Mouse (Mus musculus): ENCODE measurements around the gene Ap2s1.

The Ap2s1 gene

DNA sequence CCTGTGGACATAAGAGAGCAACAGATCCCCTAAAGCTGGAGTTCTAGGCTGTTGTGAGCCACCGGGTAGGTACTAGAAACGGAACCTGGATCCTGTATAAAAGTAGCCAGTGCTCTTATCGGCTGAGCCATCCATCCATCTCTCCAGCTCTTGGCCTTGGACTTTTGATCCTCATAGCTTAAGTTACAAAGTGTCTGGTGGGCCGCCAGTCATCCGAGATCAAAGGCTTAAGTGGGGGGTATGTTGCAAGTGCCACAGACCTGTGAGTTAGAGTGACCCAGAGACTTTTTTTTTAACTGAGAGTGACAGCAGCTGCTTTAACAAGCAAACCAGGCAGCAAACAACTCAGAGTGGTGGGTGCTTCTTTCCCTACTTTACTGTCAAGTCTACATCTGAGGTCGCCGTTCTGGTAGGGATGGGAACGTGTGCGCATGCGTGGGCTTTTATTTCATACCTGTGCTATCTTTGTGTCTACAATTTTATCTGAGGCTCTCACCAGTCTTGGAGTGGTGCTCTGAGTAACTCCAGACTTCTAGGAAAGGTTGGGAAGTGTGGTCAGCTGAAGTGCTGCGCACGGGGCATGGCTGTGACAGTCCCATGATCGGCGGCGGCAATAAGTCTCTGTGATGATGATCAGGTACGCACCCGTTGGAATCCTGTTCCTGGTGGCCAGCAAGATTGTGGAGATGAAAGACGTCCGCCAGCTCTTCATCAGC, 55.0 kb downstream of the Ap2s1 start:
- DNase-seq (ENCODE audit: low read depth, low spot score), result no peak

- DNase-seq (ENCODE audit: low read depth, low spot score), result no peak
Observed at GRCm38 (mm10) chr7:16794886-16795285, 56.7 kb downstream of the Ap2s1 start.
